Mouse (Mus musculus) midbrain, embryonic 13.5 days (tissue): Measurements from ENCODE around the gene Kazn. TPM values are rescaled to one million over a fixed set of nuclear protein-coding genes. Genes with fewer than 3 reads are reported as not detected.

Experiments used
- ATAC-seq: fragments of 200-750 bp; cut with Nextera tagmentation; 2 replicates; pipeline ENCODE4 v1.8.0; 2017; ENCODE audit warnings: mild to moderate bottlenecking, moderate TSS enrichment, moderate library complexity
- H3K27ac ChIP-seq: fragments of 300-500 bp; sonication (generic); 2 replicates; pipeline ENCODE4 v1.5.1; 2015; ENCODE audit warnings: inconsistent platforms, mild to moderate bottlenecking, moderate library complexity
- H3K27me3 ChIP-seq: fragments of 300-500 bp; sonication (generic); 2 replicates; pipeline ENCODE4 v1.6.1; 2015; ENCODE audit warnings: mild to moderate bottlenecking, inconsistent platforms
- H3K36me3 ChIP-seq: fragments of 300-500 bp; sonication (generic); 2 replicates; pipeline ENCODE4 v1.6.1; 2015; ENCODE audit warnings: mild to moderate bottlenecking, inconsistent platforms
- H3K4me1 ChIP-seq: fragments of 300-500 bp; sonication (generic); replicated peaks from 2 replicates; pipeline ENCODE4 v1.6.1; 2015; ENCODE audit warnings: inconsistent platforms
- H3K4me2 ChIP-seq: fragments of 300-500 bp; sonication (generic); replicated peaks from 2 replicates; pipeline ENCODE4 v1.6.1; 2015; ENCODE audit warnings: moderate library complexity, mild to moderate bottlenecking, inconsistent platforms
- H3K4me3 ChIP-seq: fragments of 300-500 bp; sonication (generic); replicated peaks from 2 replicates; pipeline ENCODE4 v1.5.1; 2015; ENCODE audit warnings: mild to moderate bottlenecking, inconsistent platforms
- H3K9ac ChIP-seq: fragments of 300-500 bp; sonication (generic); replicated peaks from 2 replicates; pipeline ENCODE4 v1.6.1; 2015; ENCODE audit warnings: mild to moderate bottlenecking, inconsistent platforms
- H3K9me3 ChIP-seq: fragments of 300-500 bp; sonication (generic); 2 replicates; pipeline ENCODE4 v1.6.1; 2016; ENCODE audit warnings: mild to moderate bottlenecking, inconsistent platforms
- WGBS: fragments of 180-500 bp; shearing (Covaris S2); methylation state at CpG from one replicate; pipeline ENCODE4 v1.1.7; 2015; 5-methylcytosine and 5-hydroxymethylcytosine counted together
- polyA plus RNA-seq: library from polyadenylated mRNA; unstranded; fragments of >200 nt; fragmentation: Nextera tagmentation; extraction: Ambion mirVana; gene quantifications from 2 replicates; pipeline ENCODE4 v1.2.1, GENCODE M21; 2015

Gene Kazn
- polyA plus RNA-seq, 1 experiment from 2014 or later: 23.5 TPM

- H3K9ac ChIP-seq: no peak overlapping the region
- no peaks in the 10 kb centered on the region for H3K9me3 ChIP-seq
- H3K27ac ChIP-seq: no peak overlapping the region
- WGBS: 88% methylated on average over 14 of the region's 14 CpGs
- H3K27me3 ChIP-seq: peaks cover 34% of the 10 kb centered on the region
- no peak overlapping the region for H3K4me2 ChIP-seq
- peaks cover 30% of the 10 kb centered on the region for H3K4me1 ChIP-seq
- no peak for ATAC-seq
- H3K4me3 ChIP-seq: no peak overlapping the region
- H3K36me3 ChIP-seq: no peaks in the 10 kb centered on the region
Observed at GRCm38 (mm10) chr4:142079629-142080486, 159.3 kb downstream of the Kazn start.

GRCm38 (mm10) chr4:142077572-142078271 lies 161.5 kb downstream of the Kazn start:
- Histone ChIP-seq H3K36me3 (no peaks in the 10 kb centered on the region), H3K27ac (0 out of 2 replicates have a peak overlapping the region, but pooled peaks have one; percentile 25), H3K4me1 (peaks cover 20% of the 10 kb centered on the region), H3K27me3 (peaks cover 17% of the 10 kb centered on the region; the same call in 1 of the 2 replicates), H3K4me3 (no peak overlapping the region), H3K9ac (no peak overlapping the region), H3K9me3 (no peaks in the 10 kb centered on the region), H3K4me2 (no peak overlapping the region)
- WGBS: 55% methylated on average over 18 of the region's 18 CpGs
- no peak for ATAC-seq

DNA sequence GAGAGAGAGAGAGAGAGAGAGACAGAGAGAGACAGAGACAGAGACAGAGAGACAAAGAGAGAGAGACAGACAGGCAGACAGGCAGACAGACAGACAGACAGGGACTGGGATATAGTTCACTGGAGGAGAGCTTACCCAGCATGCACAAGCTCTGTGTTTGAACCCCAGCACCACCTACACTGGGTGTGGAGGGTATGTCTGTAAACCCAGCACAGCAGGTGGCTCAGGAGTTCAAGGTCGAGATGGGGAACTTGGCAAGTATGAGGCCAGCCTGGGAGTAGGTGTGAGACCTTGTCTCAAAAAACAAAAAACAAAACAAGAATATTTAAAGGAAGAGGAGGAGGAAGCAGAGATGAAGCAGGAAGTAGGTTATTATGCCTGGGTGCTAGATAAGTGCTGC lies 162.3 kb downstream of the Kazn start:
- no peak for ATAC-seq
- no peak overlapping the region for H3K27ac ChIP-seq
- H3K4me2 ChIP-seq: no peak overlapping the region
- no peaks in the 10 kb centered on the region for H3K9me3 ChIP-seq
- no peaks in the 10 kb centered on the region for H3K36me3 ChIP-seq
- H3K27me3 ChIP-seq: peaks cover 8% of the 10 kb centered on the region; the same call in 1 of the 2 replicates
- H3K4me3 ChIP-seq: no peak overlapping the region
- WGBS: 75% methylated on average over 1 of the region's 1 CpGs
- H3K4me1 ChIP-seq: peaks cover 20% of the 10 kb centered on the region
- H3K9ac ChIP-seq: no peak overlapping the region

GRCm38 (mm10) chr4:142075931-142076330 lies 163.3 kb downstream of the Kazn start:
- no peaks in the 10 kb centered on the region for H3K9me3 ChIP-seq
- 87% methylated on average over 11 of the region's 11 CpGs for WGBS
- no peaks in the 10 kb centered on the region for H3K36me3 ChIP-seq
- H3K4me1 ChIP-seq: peaks cover 20% of the 10 kb centered on the region
- no peak overlapping the region for H3K27ac ChIP-seq
- H3K9ac ChIP-seq: no peak overlapping the region
- H3K4me3 ChIP-seq: no peak overlapping the region
- ATAC-seq: no peak
- no peak overlapping the region for H3K4me2 ChIP-seq
- H3K27me3 ChIP-seq: peaks cover 10% of the 10 kb centered on the region; the same call in 1 of the 2 replicates

DNA sequence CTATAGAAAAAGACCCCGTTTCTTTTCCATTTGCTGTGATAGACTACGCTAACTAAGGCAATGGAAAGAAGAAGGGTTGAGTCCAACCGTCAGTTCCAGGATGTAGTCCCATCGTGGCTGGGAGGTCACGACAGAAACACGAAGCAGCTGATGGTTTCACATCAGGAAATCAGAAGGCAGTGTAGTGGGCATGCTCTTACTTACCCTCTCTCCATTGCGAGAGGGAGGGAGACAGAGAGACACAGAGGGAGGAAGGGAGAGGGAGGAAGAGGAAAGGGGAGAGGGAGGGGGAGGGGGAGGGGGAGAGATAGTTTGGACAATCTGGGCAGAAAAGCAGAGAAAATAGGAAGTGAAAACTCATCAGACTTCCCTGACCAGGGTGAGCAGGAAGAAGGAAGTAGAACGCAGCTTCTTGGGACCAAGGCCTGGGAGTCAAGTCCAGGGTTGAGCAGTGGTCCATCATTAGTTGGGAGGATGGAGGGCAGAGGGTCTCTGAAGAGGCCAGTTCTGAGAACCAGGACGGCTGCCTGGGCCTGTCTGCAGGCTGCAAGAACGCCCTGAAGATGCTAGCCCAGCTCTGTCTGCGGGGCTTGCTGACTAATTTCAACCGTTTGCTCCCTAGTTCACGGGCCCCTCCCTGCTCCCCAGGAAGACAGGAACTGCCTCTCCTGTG lies 165.0 kb downstream of the Kazn start:
- no peak for ATAC-seq
- Histone ChIP-seq H3K9ac (no peak overlapping the region), H3K4me2 (no peak overlapping the region), H3K27ac (no peak overlapping the region), H3K9me3 (no peaks in the 10 kb centered on the region), H3K4me1 (peaks cover 21% of the 10 kb centered on the region), H3K36me3 (no peaks in the 10 kb centered on the region), H3K4me3 (no peak overlapping the region), H3K27me3 (peaks cover 14% of the 10 kb centered on the region; the same call in 1 of the 2 replicates)
- 66% methylated on average over 13 of the region's 13 CpGs for WGBS

- Histone ChIP-seq H3K9ac (no peak overlapping the region), H3K4me3 (no peak overlapping the region), H3K4me1 (peaks cover 26% of the 10 kb centered on the region), H3K4me2 (no peak overlapping the region), H3K9me3 (no peaks in the 10 kb centered on the region), H3K27me3 (peaks cover 20% of the 10 kb centered on the region; the same call in 1 of the 2 replicates), H3K36me3 (no peaks in the 10 kb centered on the region), H3K27ac (no peak overlapping the region)
- 12% methylated on average over 18 of the region's 18 CpGs for WGBS
- ATAC-seq: no peak
Observed at GRCm38 (mm10) chr4:142071243-142071991, 167.8 kb downstream of the Kazn start.

GRCm38 (mm10) chr4:142070840-142071239 lies 168.4 kb downstream of the Kazn start:
- Histone ChIP-seq H3K9me3 (no peaks in the 10 kb centered on the region), H3K27me3 (peaks cover 20% of the 10 kb centered on the region; the same call in 1 of the 2 replicates), H3K4me3 (no peak overlapping the region), H3K36me3 (no peaks in the 10 kb centered on the region), H3K27ac (no peak overlapping the region), H3K4me1 (peaks cover 28% of the 10 kb centered on the region), H3K9ac (no peak overlapping the region), H3K4me2 (no peak overlapping the region)
- ATAC-seq: no peak
- WGBS: 11% methylated on average over 8 of the region's 8 CpGs

DNA sequence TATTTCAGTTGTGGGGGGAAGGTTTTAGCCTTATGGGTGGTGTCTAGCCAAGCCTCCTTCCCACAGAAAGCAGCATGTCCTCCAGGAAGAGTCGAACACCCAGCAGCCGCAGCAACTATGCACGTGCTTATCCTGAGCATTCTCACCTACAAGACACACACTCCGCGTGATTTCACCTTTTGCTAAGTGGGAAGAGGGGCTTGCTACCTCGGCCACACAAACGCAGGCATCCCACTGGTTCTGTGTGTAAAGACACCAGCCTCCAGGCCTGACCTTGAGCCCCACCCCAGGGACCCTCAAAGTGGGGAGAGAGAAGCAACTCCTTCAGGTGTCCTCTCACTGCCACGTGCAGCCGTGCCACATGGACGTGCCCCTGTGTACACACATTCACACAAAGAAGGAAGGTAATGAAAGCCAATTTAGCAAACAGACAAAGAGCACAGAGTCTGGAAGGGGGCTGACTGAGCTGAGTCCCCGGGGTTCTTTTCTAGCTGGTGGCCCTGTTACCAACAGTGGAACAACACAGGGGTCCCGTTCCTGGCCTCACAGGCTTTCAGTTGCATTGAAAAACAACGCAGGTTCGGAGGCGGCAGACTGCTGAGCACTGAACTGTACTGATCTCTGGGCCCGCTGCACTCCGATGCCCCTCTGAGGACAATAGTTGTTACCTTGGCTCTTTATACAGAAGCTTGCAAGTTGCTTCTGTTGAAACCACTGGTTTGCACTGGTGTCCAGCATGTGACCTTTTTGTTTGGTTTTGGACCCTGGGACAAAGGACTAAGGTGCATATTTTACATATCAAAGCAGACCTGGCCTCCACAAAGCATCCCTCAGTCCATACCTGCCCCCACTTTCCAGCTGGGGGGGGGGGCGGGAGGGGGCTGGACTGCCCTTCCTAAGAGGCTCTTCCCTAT lies 170.0 kb downstream of the Kazn start:
- WGBS: 18% methylated on average over 18 of the region's 18 CpGs
- Histone ChIP-seq H3K9me3 (no peaks in the 10 kb centered on the region), H3K36me3 (no peaks in the 10 kb centered on the region), H3K4me1 (peaks cover 22% of the 10 kb centered on the region), H3K27me3 (peaks cover 20% of the 10 kb centered on the region; the same call in 1 of the 2 replicates), H3K9ac (no peak overlapping the region), H3K4me2 (no peak overlapping the region), H3K4me3 (no peak overlapping the region), H3K27ac (no peak overlapping the region)
- ATAC-seq: peak; percentile 24; the same call in 1 of the 2 replicates

GRCm38 (mm10) chr4:142066576-142066975 lies 172.6 kb downstream of the Kazn start:
- ATAC-seq: no peak
- Histone ChIP-seq H3K4me2 (no peak overlapping the region), H3K4me3 (no peak overlapping the region), H3K27me3 (peaks cover 20% of the 10 kb centered on the region; the same call in 1 of the 2 replicates), H3K4me1 (peaks cover 22% of the 10 kb centered on the region), H3K27ac (no peak overlapping the region), H3K9ac (no peak overlapping the region), H3K9me3 (no peaks in the 10 kb centered on the region), H3K36me3 (no peaks in the 10 kb centered on the region)
- 37% methylated on average over 4 of the region's 4 CpGs for WGBS

DNA sequence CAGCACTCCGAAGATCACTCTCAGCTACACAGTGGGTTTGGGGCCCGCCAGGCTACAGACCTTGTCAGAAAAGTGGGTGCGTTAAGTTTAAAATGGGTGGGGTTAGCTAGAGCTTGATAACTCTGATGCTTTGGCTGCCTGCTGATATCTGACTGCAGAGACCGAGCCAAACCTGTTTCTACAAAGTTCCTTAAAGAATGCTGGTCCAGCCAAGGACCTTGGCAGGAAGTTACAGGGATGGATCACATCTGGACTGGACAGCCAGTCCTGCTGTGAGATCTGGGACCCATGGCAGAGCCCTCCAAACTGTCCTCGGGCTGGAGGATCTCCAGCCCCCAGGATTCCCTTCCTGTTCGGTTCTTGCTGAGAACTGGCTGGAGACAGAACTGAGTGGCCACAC lies 173.4 kb downstream of the Kazn start:
- Histone ChIP-seq H3K27ac (no peak overlapping the region), H3K27me3 (peaks cover 13% of the 10 kb centered on the region; the same call in 1 of the 2 replicates), H3K4me3 (no peak overlapping the region), H3K4me2 (no peak overlapping the region), H3K36me3 (no peaks in the 10 kb centered on the region), H3K9me3 (no peaks in the 10 kb centered on the region), H3K4me1 (peaks cover 18% of the 10 kb centered on the region), H3K9ac (no peak overlapping the region)
- WGBS: 84% methylated on average over 6 of the region's 6 CpGs
- no peak for ATAC-seq
